Mouse (Mus musculus) heart, postnatal 0 days (tissue): ENCODE measurements around the gene Cib4. TPM values are rescaled to one million over a fixed set of nuclear protein-coding genes. Genes with fewer than 3 reads are reported as not detected.
A peak's percentile ranks its signal among the peaks of the same experiment; 100 is the strongest.

Experiments
- ATAC-seq: fragments of 200-750 bp; cut with Nextera tagmentation; 2 replicates; pipeline ENCODE4 v1.8.0; 2017; ENCODE audit warnings: low read depth, moderate number of reproducible peaks, moderate library complexity; ENCODE audit not compliant: insufficient read depth
- DNase-seq: peaks from one replicate; pipeline ENCODE4 v3.0.0-alpha.2; 2016; ENCODE audit warnings: low spot score
- H3K27ac ChIP-seq: fragments of 300-500 bp; sonication (generic); 2 replicates; pipeline ENCODE4 v1.5.1; 2014; ENCODE audit warnings: low read depth, mild to moderate bottlenecking
- H3K27me3 ChIP-seq: fragments of 300-500 bp; sonication (generic); 2 replicates; pipeline ENCODE4 v1.6.1; 2014; ENCODE audit warnings: low read length, mixed read lengths; ENCODE audit not compliant: control insufficient read depth, insufficient read depth
- H3K36me3 ChIP-seq: fragments of 300-500 bp; sonication (generic); replicated peaks from 2 replicates; pipeline ENCODE4 v1.6.1; 2014; ENCODE audit warnings: low read length, mixed read lengths; ENCODE audit not compliant: control insufficient read depth, insufficient read depth
- H3K4me1 ChIP-seq: fragments of 300-500 bp; sonication (generic); 2 replicates; pipeline ENCODE4 v1.6.1; 2014; ENCODE audit warnings: antibody characterized with exemption; ENCODE audit not compliant: control insufficient read depth, insufficient read depth
- H3K4me2 ChIP-seq: fragments of 300-500 bp; sonication (generic); 2 replicates; pipeline ENCODE4 v1.6.1; 2014; ENCODE audit warnings: low read depth, mild to moderate bottlenecking, low read length, moderate library complexity
- H3K4me3 ChIP-seq: fragments of 300-500 bp; sonication (generic); 2 replicates; pipeline ENCODE4 v1.5.1; 2014; ENCODE audit warnings: low read depth, low read length
- H3K9ac ChIP-seq: fragments of 300-500 bp; sonication (generic); replicated peaks from 2 replicates; pipeline ENCODE4 v1.6.1; 2014; ENCODE audit warnings: low read depth, low read length, mixed read lengths
- H3K9me3 ChIP-seq: fragments of 300-500 bp; sonication (generic); replicated peaks from 2 replicates; pipeline ENCODE4 v1.6.1; 2016; ENCODE audit warnings: low read length; ENCODE audit not compliant: control insufficient read depth
- CTCF ChIP-seq: IDR thresholded peaks from 2 replicates; pipeline ENCODE4 v1.5.1; 2016; ENCODE audit warnings: antibody characterized with exemption, control low read depth, low read depth
- EP300 ChIP-seq: IDR thresholded peaks from 2 replicates; pipeline ENCODE4 v1.6.1; 2016; ENCODE audit warnings: antibody characterized with exemption, low read depth
- WGBS: fragments of 180-500 bp; shearing (Covaris S2); extraction: QIAGEN DNeasy Blood & Tissue Kit; methylation state at CpG from one replicate; pipeline ENCODE4 v1.1.7; 2014; 5-methylcytosine and 5-hydroxymethylcytosine counted together
- polyA plus RNA-seq: library from polyadenylated mRNA; unstranded; fragments of >200 nt; fragmentation: Nextera tagmentation; extraction: Ambion mirVana; gene quantifications from 2 replicates; pipeline ENCODE4 v1.2.1, GENCODE M21; 2015
- total RNA-seq: library from RNA; depleted of rRNA; stranded (reverse); fragments of >200 nt; gene quantifications from 2 replicates; pipeline ENCODE4 v1.2.3, GENCODE M21; 2014; ENCODE audit warnings: low replicate concordance

Cib4 gene
- total and polyA plus RNA-seq, 2 experiments from 2014 or later, result not detected

DNA sequence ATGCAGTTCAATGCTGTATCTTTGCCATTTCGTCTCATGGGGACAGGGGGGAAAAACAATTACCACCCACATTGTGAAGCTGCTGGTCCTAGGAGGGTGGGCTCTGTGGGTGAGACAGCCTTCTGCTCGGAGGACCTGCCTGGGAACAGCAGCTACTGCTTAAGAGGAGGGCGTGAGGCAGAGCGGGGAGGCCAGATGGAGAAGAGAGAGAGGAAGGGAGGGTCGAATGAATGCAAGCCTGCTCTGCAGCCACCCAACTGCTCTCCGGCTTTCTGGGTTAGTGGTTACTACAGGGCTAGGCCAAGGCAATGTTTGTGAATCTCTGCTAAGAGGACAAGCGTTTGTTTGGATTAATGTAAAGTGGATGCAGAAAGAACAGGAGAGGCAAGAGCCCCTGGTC, 26.1 kb downstream of the Cib4 start:
- 70% methylated on average over 7 of the region's 7 CpGs for WGBS
- H3K4me3 ChIP-seq, result no peak overlapping the region
- no peak for TF ChIP-seq EP300
- no peak for TF ChIP-seq CTCF
- H3K9me3 ChIP-seq, result no peaks in the 10 kb centered on the region
- no peak overlapping the region for H3K27ac ChIP-seq
- H3K4me2 ChIP-seq, result no peak overlapping the region
- no peaks in the 10 kb centered on the region for H3K4me1 ChIP-seq
- DNase-seq, result no peak
- no peak for ATAC-seq
- H3K9ac ChIP-seq, result no peak overlapping the region
- no peaks in the 10 kb centered on the region for H3K36me3 ChIP-seq
- H3K27me3 ChIP-seq, result no peaks in the 10 kb centered on the region

DNA sequence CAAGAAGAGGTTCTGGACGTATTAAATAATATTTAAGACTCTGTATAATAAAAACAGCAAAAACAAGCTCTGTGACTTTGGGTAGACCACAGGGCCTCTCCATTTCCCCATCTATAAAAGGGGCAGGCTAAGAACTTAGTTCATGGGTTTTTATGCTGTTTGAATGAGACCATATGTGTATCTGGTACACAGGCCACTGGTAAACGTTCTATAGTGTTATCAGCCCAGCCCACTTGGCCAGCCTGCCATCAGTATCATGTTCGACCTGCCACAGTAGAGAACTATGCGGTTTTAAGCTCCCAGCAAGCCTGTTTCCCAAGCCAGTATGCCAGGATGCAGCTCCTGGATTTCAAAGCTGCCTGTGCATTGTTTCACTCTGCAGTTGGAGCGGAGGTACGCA, 27.1 kb downstream of the Cib4 start:
- Histone ChIP-seq H3K27me3 (no peaks in the 10 kb centered on the region), H3K36me3 (no peaks in the 10 kb centered on the region), H3K9ac (no peak overlapping the region), H3K4me1 (no peaks in the 10 kb centered on the region), H3K4me2 (no peak overlapping the region), H3K9me3 (no peaks in the 10 kb centered on the region), H3K27ac (no peak overlapping the region), H3K4me3 (no peak overlapping the region)
- WGBS, result 56% methylated on average over 6 of the region's 6 CpGs
- TF ChIP-seq CTCF (no peak), EP300 (no peak)
- ATAC-seq (no peak), DNase-seq (no peak)

DNA sequence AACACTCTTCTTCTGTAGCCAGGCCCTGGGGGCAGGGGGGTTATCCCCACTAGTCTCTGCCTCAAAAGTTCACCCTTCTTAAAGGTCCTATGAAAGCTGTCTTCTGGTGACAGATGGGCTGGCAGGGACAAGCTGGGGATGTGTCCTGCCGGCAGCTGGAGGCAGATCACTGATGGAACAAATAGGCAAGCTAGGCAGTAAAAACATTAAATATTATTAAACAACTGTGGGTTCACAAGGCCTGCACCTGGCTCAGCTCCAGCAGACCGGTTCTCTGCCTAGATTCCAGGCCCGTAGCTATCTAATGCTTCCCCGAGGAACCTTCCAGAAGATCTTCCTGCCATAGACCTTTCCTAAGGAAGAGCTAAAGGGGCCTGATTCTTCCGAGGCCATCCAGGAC, 27.5 kb downstream of the Cib4 start:
- H3K36me3 ChIP-seq, result no peaks in the 10 kb centered on the region
- TF ChIP-seq EP300 (no peak), CTCF (no peak)
- H3K4me1 ChIP-seq, result no peaks in the 10 kb centered on the region
- no peak for ATAC-seq
- 56% methylated on average over 5 of the region's 5 CpGs for WGBS
- DNase-seq, result no peak
- H3K9ac ChIP-seq, result no peak overlapping the region
- H3K27ac ChIP-seq, result no peak overlapping the region
- no peaks in the 10 kb centered on the region for H3K9me3 ChIP-seq
- H3K4me3 ChIP-seq, result no peak overlapping the region
- H3K4me2 ChIP-seq, result no peak overlapping the region
- no peaks in the 10 kb centered on the region for H3K27me3 ChIP-seq

DNA sequence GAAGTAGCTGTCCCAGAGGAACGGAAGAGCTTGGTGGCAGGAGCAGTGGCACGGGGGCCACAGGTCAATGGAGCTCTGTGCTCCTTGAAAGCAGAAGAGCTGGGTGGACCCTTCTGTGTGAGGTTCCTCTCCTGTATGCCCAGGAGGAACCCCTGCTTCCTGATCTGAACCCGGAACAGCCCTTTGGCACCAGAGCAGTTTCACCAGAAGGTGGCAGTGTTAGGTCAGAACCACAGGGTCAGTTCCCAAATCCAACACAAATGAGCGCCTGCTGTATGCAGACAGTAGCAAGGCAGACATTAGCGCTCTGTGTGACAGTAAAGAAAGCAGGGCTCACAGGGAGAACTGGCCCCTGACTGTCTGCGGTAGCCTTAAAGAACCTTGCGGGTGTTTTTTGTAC, 29.3 kb downstream of the Cib4 start:
- H3K4me3 ChIP-seq, result no peak overlapping the region
- ATAC-seq (no peak; the same call in 1 of the 2 replicates), DNase-seq (peak; percentile 26)
- no peak overlapping the region for H3K4me2 ChIP-seq
- 49% methylated on average over 7 of the region's 7 CpGs for WGBS
- no peaks in the 10 kb centered on the region for H3K27me3 ChIP-seq
- no peaks in the 10 kb centered on the region for H3K36me3 ChIP-seq
- no peaks in the 10 kb centered on the region for H3K9me3 ChIP-seq
- TF ChIP-seq EP300 (no peak), CTCF (peak; percentile 80)
- no peak overlapping the region for H3K27ac ChIP-seq
- no peaks in the 10 kb centered on the region for H3K4me1 ChIP-seq
- no peak overlapping the region for H3K9ac ChIP-seq

DNA sequence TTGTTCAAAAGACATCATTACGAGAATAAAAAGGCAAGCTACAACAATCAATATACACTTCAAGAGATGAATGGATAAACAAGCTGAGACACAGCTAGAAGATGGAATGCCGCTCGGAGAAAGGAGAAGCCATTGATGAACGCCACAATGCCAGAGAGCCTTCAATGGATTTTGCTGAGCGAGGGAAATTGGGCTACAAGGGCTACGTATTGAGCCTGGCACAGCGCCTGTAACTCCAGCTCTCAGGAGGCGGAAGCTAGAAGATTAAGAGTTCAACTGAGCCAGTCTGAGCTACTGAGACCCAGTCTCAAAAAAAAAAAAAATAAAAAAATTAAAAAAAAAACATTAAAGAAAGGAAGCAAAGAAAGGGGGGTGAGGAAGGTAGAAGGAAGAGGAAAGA, 32.5 kb downstream of the Cib4 start:
- Histone ChIP-seq H3K4me3 (no peak overlapping the region), H3K27me3 (no peaks in the 10 kb centered on the region), H3K4me2 (no peak overlapping the region), H3K27ac (no peak overlapping the region), H3K4me1 (no peaks in the 10 kb centered on the region), H3K36me3 (no peaks in the 10 kb centered on the region), H3K9ac (no peak overlapping the region), H3K9me3 (no peaks in the 10 kb centered on the region)
- ATAC-seq (no peak), DNase-seq (no peak)
- TF ChIP-seq EP300 (no peak), CTCF (no peak)
- WGBS, result 84% methylated on average over 8 of the region's 8 CpGs

DNA sequence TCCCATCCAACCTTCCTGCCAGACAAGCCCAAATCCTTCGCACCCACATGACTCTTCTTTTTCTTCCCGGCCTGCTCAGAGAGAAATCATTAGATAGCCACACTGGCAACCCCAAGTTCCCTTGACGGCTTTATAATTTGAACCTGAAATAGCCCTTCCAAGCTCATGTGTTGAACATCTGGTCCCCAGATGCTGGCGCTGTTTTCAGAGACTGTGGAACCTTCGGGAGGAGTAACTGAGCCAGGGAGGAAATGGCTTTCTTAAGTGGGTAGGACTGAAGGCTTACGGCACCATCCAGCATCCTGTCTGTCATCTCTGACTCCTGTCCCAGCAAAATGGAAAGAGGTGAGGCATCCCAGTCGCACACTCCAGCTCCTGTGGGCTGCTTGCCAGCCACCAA, 48.3 kb downstream of the Cib4 start:
- Histone ChIP-seq H3K27me3 (no peaks in the 10 kb centered on the region), H3K4me1 (no peaks in the 10 kb centered on the region), H3K36me3 (no peaks in the 10 kb centered on the region), H3K4me2 (no peak overlapping the region), H3K4me3 (no peak overlapping the region), H3K27ac (no peak overlapping the region), H3K9me3 (no peaks in the 10 kb centered on the region), H3K9ac (no peak overlapping the region)
- DNase-seq (no peak), ATAC-seq (no peak)
- TF ChIP-seq EP300, result no peak
- TF ChIP-seq CTCF, result no peak
- WGBS, result 63% methylated on average over 7 of the region's 7 CpGs
